In genomic region chr6:13137255-13137654, GRCm38 (mm10) we compare ENCODE assay signal across 31 mouse cellular contexts.
"Had no signal": no experiment of that assay in that cellular context is flagged by ENCODE, and none has a peak within 500 bp of the region (broad histone marks: within the 10 kb centered on the region; RNA-seq: fewer than 3 reads in every experiment).

No protein-coding gene starts in this region.

- DNase-seq: left cerebral cortex, postnatal 4 days; liver; liver, embryonic 13.5 days; liver, postnatal 0 days; lung, adult 18-20 months; lung, adult 2 months; lung, embryonic 14.5 days; lung, postnatal 10 days; lung, postnatal 14 days; lung, postnatal 36 days; lung, postnatal 4 days; midbrain, embryonic 14.5 days had no signal

- H3K4me2 ChIP-seq: limb, embryonic 12.5 days; limb, embryonic 13.5 days; limb, embryonic 15.5 days; liver, embryonic 11.5 days; liver, embryonic 12.5 days; liver, embryonic 13.5 days; liver, embryonic 15.5 days; lung, embryonic 14.5 days; lung, embryonic 15.5 days; midbrain, embryonic 11.5 days; midbrain, embryonic 12.5 days; midbrain, embryonic 13.5 days; midbrain, embryonic 15.5 days had no signal

- H3K36me3 ChIP-seq: limb, embryonic 10.5 days; limb, embryonic 12.5 days; limb, embryonic 13.5 days; limb, embryonic 15.5 days; liver, embryonic 12.5 days; liver, embryonic 13.5 days; liver, embryonic 15.5 days; lung, embryonic 15.5 days; midbrain, embryonic 10.5 days; midbrain, embryonic 12.5 days; midbrain, embryonic 13.5 days; midbrain, embryonic 15.5 days had no signal

- H3K9ac ChIP-seq: limb, embryonic 12.5 days; limb, embryonic 13.5 days; limb, embryonic 15.5 days; liver, embryonic 12.5 days; liver, embryonic 13.5 days; liver, embryonic 14.5 days; liver, embryonic 15.5 days; liver, postnatal 0 days; lung, embryonic 14.5 days; lung, embryonic 15.5 days; midbrain, embryonic 12.5 days; midbrain, embryonic 13.5 days; midbrain, embryonic 15.5 days had no signal

- H3K27me3 ChIP-seq: limb, embryonic 12.5 days; limb, embryonic 13.5 days; limb, embryonic 15.5 days; liver, embryonic 12.5 days; liver, embryonic 13.5 days; liver, embryonic 15.5 days; lung, embryonic 15.5 days; megakaryocyte, embryonic 14.5 days; midbrain, embryonic 12.5 days; midbrain, embryonic 13.5 days; midbrain, embryonic 15.5 days had no signal

- H3K4me3 ChIP-seq: limb, embryonic 10.5 days; limb, embryonic 12.5 days; limb, embryonic 13.5 days; limb, embryonic 15.5 days; liver, embryonic 12.5 days; liver, embryonic 13.5 days; liver, embryonic 15.5 days; lung, embryonic 15.5 days; megakaryocyte, embryonic 14.5 days; midbrain, embryonic 10.5 days; midbrain, embryonic 12.5 days; midbrain, embryonic 13.5 days; midbrain, embryonic 15.5 days; myocyte had no signal

- H3K9me3 ChIP-seq: limb, embryonic 10.5 days; limb, embryonic 12.5 days; limb, embryonic 13.5 days; limb, embryonic 15.5 days; liver, embryonic 12.5 days; liver, embryonic 13.5 days; liver, embryonic 15.5 days; lung, embryonic 15.5 days; midbrain, embryonic 10.5 days; midbrain, embryonic 12.5 days; midbrain, embryonic 13.5 days; midbrain, embryonic 15.5 days had no signal

- H3K27ac ChIP-seq: limb, embryonic 10.5 days; limb, embryonic 12.5 days; limb, embryonic 13.5 days; limb, embryonic 15.5 days; liver, embryonic 12.5 days; liver, embryonic 13.5 days; liver, embryonic 14.5 days; liver, embryonic 15.5 days; lung, embryonic 15.5 days; macrophage; midbrain, embryonic 10.5 days; midbrain, embryonic 12.5 days; midbrain, embryonic 13.5 days; midbrain, embryonic 15.5 days had no signal

- H3K4me1 ChIP-seq: limb, embryonic 10.5 days; limb, embryonic 12.5 days; limb, embryonic 13.5 days; limb, embryonic 15.5 days; liver, embryonic 12.5 days; liver, embryonic 13.5 days; liver, embryonic 15.5 days; lung, embryonic 15.5 days; megakaryocyte, embryonic 14.5 days; midbrain, embryonic 10.5 days; midbrain, embryonic 12.5 days; midbrain, embryonic 13.5 days; midbrain, embryonic 15.5 days had no signal

- ATAC-seq: liver, embryonic 12.5 days; liver, postnatal 0 days; lung, postnatal 0 days; midbrain, embryonic 13.5 days; midbrain, embryonic 15.5 days; midbrain, embryonic 16.5 days had no signal
